Mouse (Mus musculus) olfactory bulb, adult 2 months (tissue): Measurements from ENCODE around the gene Fbxo27.

Experiments
- CTCF ChIP-seq: fragments of 200-500 bp; IDR thresholded peaks from 2 replicates; pipeline ENCODE4 v1.5.1; 2012; ENCODE audit warnings: low read depth, mild to moderate bottlenecking, low read length, moderate library complexity; ENCODE audit not compliant: insufficient read depth
- POLR2A ChIP-seq: fragments of 200-500 bp; IDR thresholded peaks from 2 replicates; pipeline ENCODE4 v1.6.1; 2012; ENCODE audit warnings: mild to moderate bottlenecking, low read depth, low read length, moderate library complexity; ENCODE audit not compliant: insufficient read depth

DNA sequence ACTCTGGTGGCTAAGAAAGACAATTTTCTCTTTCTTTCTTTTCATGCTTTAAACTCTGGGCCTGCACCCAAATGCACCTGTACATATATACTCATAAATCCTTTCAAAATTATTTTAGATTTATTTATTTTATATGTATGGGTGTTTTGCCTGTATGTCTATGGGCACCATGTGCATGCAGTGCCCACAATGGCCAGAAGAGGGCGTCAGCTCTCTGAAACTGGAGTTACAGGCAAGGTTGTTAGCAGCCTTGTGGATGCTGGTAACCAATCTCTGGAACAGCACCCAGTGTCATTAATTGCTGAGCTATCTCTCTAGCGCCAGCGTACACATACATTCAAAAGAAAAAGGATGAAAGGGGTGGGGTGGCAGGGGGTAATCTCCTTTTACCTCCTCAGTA is 18.3 kb downstream of the Fbxo27 start:
- TF ChIP-seq POLR2A (no peak), CTCF (no peak)
